Mouse (Mus musculus): ENCODE measurements at regions not wholly inside any gene's neighbourhood (a gene's known extent, or its start where the extent isn't known, plus 50 kb on each side); places are given as distances from the start of the nearest gene placed in this dataset.

GRCm38 (mm10) chr17:67419956-67420711 lies 65.9 kb upstream of the Ptprm start:
- no peak for TF ChIP-seq CTCF (IDR thresholded peaks at IDR 0.05; ENCODE audit: control insufficient read depth, insufficient read depth, insufficient replicate concordance, low read depth, low read length)
- no peak for TF ChIP-seq POLR2A (IDR thresholded peaks at IDR 0.05; ENCODE audit: control insufficient read depth, low read depth, low read length)
